Mouse (Mus musculus) stomach, postnatal 0 days (tissue): ENCODE results near the gene Mbnl2. TPM values are rescaled to one million over a fixed set of nuclear protein-coding genes. Genes with fewer than 3 reads are reported as not detected.

Experiments
- ATAC-seq: fragments of 200-750 bp; cut with Nextera tagmentation; 2 replicates; pipeline ENCODE4 v1.8.0; 2017; ENCODE audit not compliant: low FRiP score, low TSS enrichment
- DNase-seq: peaks from one replicate; pipeline ENCODE4 v3.0.0-alpha.2; 2016; ENCODE audit warnings: low spot score
- H3K27ac ChIP-seq: fragments of 300-500 bp; sonication (generic); replicated peaks from 2 replicates; pipeline ENCODE4 v1.5.1; 2014; ENCODE audit warnings: mild to moderate bottlenecking, control low read depth
- H3K27me3 ChIP-seq: fragments of 300-500 bp; sonication (generic); 2 replicates; pipeline ENCODE4 v1.6.1; 2014; ENCODE audit warnings: low read length; ENCODE audit not compliant: control insufficient read depth, insufficient read depth
- H3K36me3 ChIP-seq: fragments of 300-500 bp; sonication (generic); 2 replicates; pipeline ENCODE4 v1.6.1; 2014; ENCODE audit warnings: low read length, mixed read lengths; ENCODE audit not compliant: control insufficient read depth, insufficient read depth
- H3K4me1 ChIP-seq: fragments of 300-500 bp; sonication (generic); replicated peaks from 2 replicates; pipeline ENCODE4 v1.6.1; 2014; ENCODE audit warnings: antibody characterized with exemption; ENCODE audit not compliant: control insufficient read depth, insufficient read depth
- H3K4me2 ChIP-seq: fragments of 300-500 bp; sonication (generic); replicated peaks from 2 replicates; pipeline ENCODE4 v1.6.1; 2014; ENCODE audit warnings: low read depth, mild to moderate bottlenecking, control low read depth, moderate library complexity
- H3K4me3 ChIP-seq: fragments of 300-500 bp; sonication (generic); 2 replicates; pipeline ENCODE4 v1.5.1; 2014; ENCODE audit warnings: low read depth, low read length, control low read depth
- H3K9ac ChIP-seq: fragments of 300-500 bp; sonication (generic); 2 replicates; pipeline ENCODE4 v1.6.1; 2014; ENCODE audit warnings: mild to moderate bottlenecking, low read length, control low read depth, mixed read lengths
- H3K9me3 ChIP-seq: fragments of 300-500 bp; sonication (generic); 2 replicates; pipeline ENCODE4 v1.6.1; 2016; ENCODE audit warnings: low read length; ENCODE audit not compliant: control insufficient read depth
- CTCF ChIP-seq: IDR thresholded peaks from 2 replicates; pipeline ENCODE4 v1.5.1; 2016; ENCODE audit warnings: antibody characterized with exemption, low read depth, mild to moderate bottlenecking, moderate library complexity
- EP300 ChIP-seq: optimal IDR thresholded peaks from 2 replicates; pipeline ENCODE3; 2016; ENCODE audit warnings: antibody characterized with exemption
- WGBS: fragments of 180-500 bp; shearing (Covaris S2); extraction: QIAGEN DNeasy Blood & Tissue Kit; methylation state at CpG from one replicate; pipeline ENCODE4 v1.1.7; 2014; 5-methylcytosine and 5-hydroxymethylcytosine counted together
- polyA plus RNA-seq: library from polyadenylated mRNA; unstranded; fragments of >200 nt; fragmentation: Nextera tagmentation; extraction: Ambion mirVana; gene quantifications from 2 replicates; pipeline ENCODE4 v1.2.1, GENCODE M21; 2015

Gene Mbnl2
- polyA plus RNA-seq, 1 experiment from 2014 or later: 104 TPM

GRCm38 (mm10) chr14:120347410-120348315 is 72.2 kb downstream of the Mbnl2 start:
- Histone ChIP-seq H3K9ac (no peak overlapping the region), H3K9me3 (peaks cover 6% of the 10 kb centered on the region; the same call in 1 of the 2 replicates), H3K27me3 (no peaks in the 10 kb centered on the region), H3K4me1 (peaks cover 4% of the 10 kb centered on the region; the same call in 1 of the 2 replicates), H3K27ac (no peak overlapping the region), H3K4me3 (no peak overlapping the region), H3K36me3 (peaks cover 9% of the 10 kb centered on the region; the same call in 1 of the 2 replicates), H3K4me2 (no peak overlapping the region)
- no peak for TF ChIP-seq EP300
- peak; percentile 51 for TF ChIP-seq CTCF
- no peak for DNase-seq
- ATAC-seq: peak; percentile 35; the same call in 1 of the 2 replicates
- 77% methylated on average over 11 of the region's 11 CpGs for WGBS

GRCm38 (mm10) chr14:120349332-120349731 is 73.9 kb downstream of the Mbnl2 start:
- ATAC-seq (no peak), DNase-seq (no peak)
- Histone ChIP-seq H3K9ac (no peak overlapping the region), H3K4me3 (no peak overlapping the region), H3K27me3 (no peaks in the 10 kb centered on the region), H3K27ac (no peak overlapping the region), H3K9me3 (peaks cover 6% of the 10 kb centered on the region; the same call in 1 of the 2 replicates), H3K36me3 (peaks cover 9% of the 10 kb centered on the region; the same call in 1 of the 2 replicates), H3K4me1 (peaks cover 6% of the 10 kb centered on the region; the same call in 1 of the 2 replicates), H3K4me2 (no peak overlapping the region)
- WGBS: 85% methylated on average over 4 of the region's 4 CpGs
- TF ChIP-seq CTCF (no peak), EP300 (no peak)

GRCm38 (mm10) chr14:120352136-120352843 is 76.8 kb downstream of the Mbnl2 start:
- Histone ChIP-seq H3K27me3 (no peaks in the 10 kb centered on the region), H3K9me3 (no peaks in the 10 kb centered on the region), H3K4me1 (peaks cover 12% of the 10 kb centered on the region), H3K36me3 (peaks cover 2% of the 10 kb centered on the region; the same call in 1 of the 2 replicates), H3K4me2 (no peak overlapping the region), H3K9ac (no peak overlapping the region), H3K27ac (no peak overlapping the region; the same call in 1 of the 2 replicates), H3K4me3 (no peak overlapping the region)
- DNase-seq (no peak), ATAC-seq (no peak)
- WGBS: 50% methylated on average over 14 of the region's 14 CpGs
- TF ChIP-seq EP300 (no peak), CTCF (no peak)

GRCm38 (mm10) chr14:120353211-120353610 is 77.7 kb downstream of the Mbnl2 start:
- Histone ChIP-seq H3K36me3 (peaks cover 2% of the 10 kb centered on the region; the same call in 1 of the 2 replicates), H3K4me1 (peaks cover 12% of the 10 kb centered on the region), H3K4me3 (no peak overlapping the region), H3K9me3 (no peaks in the 10 kb centered on the region), H3K27ac (no peak overlapping the region; the same call in 1 of the 2 replicates), H3K9ac (no peak overlapping the region), H3K4me2 (0 out of 2 replicates have a peak overlapping the region, but pooled peaks have one; percentile 21), H3K27me3 (no peaks in the 10 kb centered on the region)
- WGBS: 44% methylated on average over 11 of the region's 11 CpGs
- TF ChIP-seq EP300 (no peak), CTCF (no peak)
- DNase-seq (no peak), ATAC-seq (no peak)

- no peaks in the 10 kb centered on the region for H3K27me3 ChIP-seq
- no peak for ATAC-seq
- TF ChIP-seq CTCF (no peak), EP300 (no peak)
- H3K27ac ChIP-seq: no peak overlapping the region
- H3K4me2 ChIP-seq: no peak overlapping the region
- no peak overlapping the region for H3K9ac ChIP-seq
- H3K4me1 ChIP-seq: peaks cover 12% of the 10 kb centered on the region
- H3K9me3 ChIP-seq: no peaks in the 10 kb centered on the region
- WGBS: 44% methylated on average over 6 of the region's 6 CpGs
- no peak overlapping the region for H3K4me3 ChIP-seq
- DNase-seq: no peak
- H3K36me3 ChIP-seq: no peaks in the 10 kb centered on the region; the same call in 1 of the 2 replicates
Measured at GRCm38 (mm10) chr14:120354595-120354994, 79.1 kb downstream of the Mbnl2 start.
